Mouse (Mus musculus): ENCODE data around the gene Gimd1. TPM values are rescaled to one million over a fixed set of nuclear protein-coding genes. Genes with fewer than 3 reads are reported as not detected.

Gene Gimd1
- polyA plus RNA-seq (2015; fragmentation: Nextera tagmentation; extraction: Ambion mirVana), result not detected in 2 replicates

DNA sequence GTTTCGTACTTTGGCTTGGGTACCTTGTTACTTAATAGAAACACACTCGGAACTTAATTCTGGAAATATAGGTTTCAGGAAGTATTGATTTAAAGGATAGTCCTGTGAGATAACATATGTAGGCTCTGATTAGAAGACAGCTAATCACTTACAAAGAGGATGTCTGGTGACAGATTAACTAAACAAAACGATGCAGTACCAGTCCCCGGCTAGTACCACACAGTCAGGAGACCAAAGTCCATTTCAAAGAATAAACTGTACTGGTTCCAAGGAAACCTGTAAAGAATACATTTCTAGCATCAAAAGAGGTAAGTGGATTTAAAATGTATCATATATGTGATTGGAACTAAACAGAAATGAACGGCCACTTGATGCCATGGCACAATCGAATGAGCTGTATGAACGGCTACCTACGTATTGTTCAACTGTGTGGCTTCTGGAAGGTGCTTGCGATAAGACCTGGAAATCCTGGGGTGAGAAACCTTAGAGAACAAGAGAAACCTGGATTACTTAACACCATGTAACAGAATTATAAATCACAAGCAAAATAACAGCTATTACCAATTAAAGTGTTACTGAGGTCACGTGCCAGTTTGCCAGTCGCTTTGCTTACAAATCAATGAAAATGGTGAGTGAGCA, at the start of gene Gimd1:
TSS of gene Gimd1 (plus strand) at position 220 of the 639 bp plus-strand sequence.
- no peaks in the 10 kb centered on the region for H3K4me1 ChIP-seq (ENCODE audit: insufficient read depth, low read depth, low read length)
- H3K36me3 ChIP-seq (ENCODE audit: insufficient read depth, low read length), result no peaks in the 10 kb centered on the region
- H3K4me3 ChIP-seq (ENCODE audit: low read depth, low read length), result no peak within 1 kb of the TSS
- TF ChIP-seq EP300 (IDR thresholded peaks at IDR 0.05) (no peak), CTCF (IDR thresholded peaks at IDR 0.05) (no peak)
- no peak for ATAC-seq
- DNase-seq (ENCODE audit: low spot score), result no peak
- no peak within 1 kb of the TSS for H3K27ac ChIP-seq (ENCODE audit: low read length)
- H3K4me2 ChIP-seq (replicated peaks; ENCODE audit: low read depth, low read length), result no peak within 1 kb of the TSS
- H3K27me3 ChIP-seq (replicated peaks; ENCODE audit: insufficient read depth, low read length), result no peaks in the 10 kb centered on the region
- no peak within 1 kb of the TSS for H3K9ac ChIP-seq (replicated peaks; ENCODE audit: low read depth)
- H3K9me3 ChIP-seq (ENCODE audit: low read length), result no peaks in the 10 kb centered on the region
- 75% methylated on average over 11 of the region's 11 CpGs for WGBS

DNA sequence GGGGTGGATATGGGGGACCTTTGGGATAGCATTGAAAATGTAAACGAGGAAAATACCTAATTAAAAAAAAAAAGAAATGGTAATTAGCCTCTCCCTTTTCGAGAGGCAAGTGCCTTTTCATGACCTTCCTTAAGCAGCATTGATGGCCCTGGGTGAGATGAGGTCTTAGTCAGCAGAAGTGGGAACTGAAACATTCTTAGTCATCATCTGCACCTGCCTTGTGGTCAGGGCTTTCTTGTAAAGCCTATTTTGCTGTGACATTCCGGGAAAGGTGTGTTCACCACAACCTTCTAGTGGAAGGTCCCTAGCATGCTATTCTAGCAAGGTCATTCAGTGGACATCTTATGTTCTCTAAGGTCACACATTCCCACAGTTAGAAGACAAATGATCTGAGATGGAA, 48.4 kb upstream of the Gimd1 start:
- WGBS, result 70% methylated on average over 3 of the region's 3 CpGs
- no peak for ATAC-seq
- no peak for TF ChIP-seq EP300 (IDR thresholded peaks at IDR 0.05)
- TF ChIP-seq CTCF (IDR thresholded peaks at IDR 0.05), result no peak

DNA sequence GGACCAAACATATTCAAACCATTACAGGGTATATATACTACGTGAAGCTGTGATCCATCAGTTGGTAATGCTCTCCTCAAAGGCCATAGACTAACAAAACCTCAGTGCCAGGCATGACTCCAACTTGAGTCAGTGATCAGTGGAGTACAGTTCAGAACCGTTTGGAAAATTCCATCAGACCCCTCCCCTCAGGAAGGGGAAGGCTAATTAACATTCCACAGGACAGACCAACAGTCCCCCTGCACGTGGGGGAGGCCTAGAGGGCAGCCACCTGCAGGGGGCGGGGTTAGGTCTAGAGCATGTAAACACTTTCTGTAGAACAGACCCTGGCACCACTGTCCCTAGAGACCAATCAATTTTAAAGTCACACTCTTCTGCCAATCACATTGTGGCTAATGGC, 47.3 kb upstream of the Gimd1 start:
- Histone ChIP-seq H3K36me3 (ENCODE audit: insufficient read depth, low read length) (no peaks in the 10 kb centered on the region), H3K27ac (ENCODE audit: low read length) (no peak overlapping the region), H3K4me1 (ENCODE audit: insufficient read depth, low read depth, low read length) (no peaks in the 10 kb centered on the region), H3K9ac (replicated peaks; ENCODE audit: low read depth) (no peak overlapping the region), H3K9me3 (ENCODE audit: low read length) (no peaks in the 10 kb centered on the region), H3K4me3 (ENCODE audit: low read depth, low read length) (no peak overlapping the region), H3K4me2 (replicated peaks; ENCODE audit: low read depth, low read length) (no peak overlapping the region), H3K27me3 (replicated peaks; ENCODE audit: insufficient read depth, low read length) (no peaks in the 10 kb centered on the region)
- DNase-seq (ENCODE audit: low spot score) (no peak), ATAC-seq (no peak)
- TF ChIP-seq EP300 (IDR thresholded peaks at IDR 0.05) (no peak), CTCF (IDR thresholded peaks at IDR 0.05) (no peak)
- 43% methylated on average over 4 of the region's 4 CpGs for WGBS

More for the DNA sequence above, 48.4 kb upstream of the Gimd1 start:
- Histone ChIP-seq H3K4me2 (replicated peaks; ENCODE audit: low read depth, low read length) (no peak overlapping the region), H3K9ac (replicated peaks; ENCODE audit: low read depth) (no peak overlapping the region), H3K4me1 (ENCODE audit: insufficient read depth, low read depth, low read length) (no peaks in the 10 kb centered on the region), H3K4me3 (ENCODE audit: low read depth, low read length) (no peak overlapping the region), H3K27me3 (replicated peaks; ENCODE audit: insufficient read depth, low read length) (no peaks in the 10 kb centered on the region), H3K36me3 (ENCODE audit: insufficient read depth, low read length) (no peaks in the 10 kb centered on the region), H3K9me3 (ENCODE audit: low read length) (no peaks in the 10 kb centered on the region), H3K27ac (ENCODE audit: low read length) (no peak overlapping the region)
- no peak for DNase-seq (ENCODE audit: low spot score)

DNA sequence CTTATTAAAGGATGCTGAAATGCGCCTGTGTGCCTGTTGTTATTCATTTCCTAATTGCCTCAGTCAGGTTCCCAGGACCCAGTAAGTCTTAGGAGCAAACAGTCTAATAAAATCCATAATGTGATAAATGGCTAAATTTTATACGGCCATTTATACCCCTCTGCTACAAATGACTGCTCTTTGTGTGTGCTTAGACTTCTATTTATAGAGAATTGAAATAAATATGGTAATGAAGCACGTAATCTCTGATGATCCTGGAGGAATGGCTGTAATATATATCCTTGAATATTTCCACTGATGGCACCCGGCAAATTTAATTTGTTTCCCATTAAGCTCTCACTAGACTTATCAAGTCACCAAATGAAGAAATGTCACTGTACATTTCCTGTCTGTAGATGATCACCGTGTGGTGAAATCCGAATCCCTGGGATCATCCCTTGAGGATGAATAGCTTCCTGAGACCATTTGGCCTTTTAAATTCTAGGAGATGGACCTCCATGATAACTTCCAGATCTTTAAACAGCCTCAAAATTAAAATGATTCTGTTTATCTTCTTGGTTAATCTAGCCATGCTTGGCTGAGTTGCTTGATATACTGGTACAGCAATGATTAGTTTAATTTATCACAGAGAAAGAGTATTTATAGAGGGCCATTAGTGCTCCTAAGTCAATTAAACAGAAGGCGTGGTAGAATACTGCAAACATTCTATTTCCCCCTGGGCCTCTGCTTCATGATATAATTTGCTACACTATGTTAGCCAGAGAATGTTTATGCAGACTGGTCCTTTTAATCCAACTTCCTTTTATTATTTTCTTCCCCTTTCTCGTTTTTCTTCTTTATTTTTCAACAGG, 44.3 kb upstream of the Gimd1 start:
- Histone ChIP-seq H3K27ac (ENCODE audit: low read length) (no peak overlapping the region), H3K9ac (replicated peaks; ENCODE audit: low read depth) (no peak overlapping the region), H3K4me3 (ENCODE audit: low read depth, low read length) (no peak overlapping the region), H3K36me3 (ENCODE audit: insufficient read depth, low read length) (no peaks in the 10 kb centered on the region), H3K9me3 (ENCODE audit: low read length) (no peaks in the 10 kb centered on the region), H3K4me2 (replicated peaks; ENCODE audit: low read depth, low read length) (no peak overlapping the region), H3K4me1 (ENCODE audit: insufficient read depth, low read depth, low read length) (no peaks in the 10 kb centered on the region), H3K27me3 (replicated peaks; ENCODE audit: insufficient read depth, low read length) (no peaks in the 10 kb centered on the region)
- 67% methylated on average over 8 of the region's 8 CpGs for WGBS
- ATAC-seq, result no peak
- TF ChIP-seq EP300 (IDR thresholded peaks at IDR 0.05) (no peak), CTCF (IDR thresholded peaks at IDR 0.05) (no peak)
- DNase-seq (ENCODE audit: low spot score), result no peak

DNA sequence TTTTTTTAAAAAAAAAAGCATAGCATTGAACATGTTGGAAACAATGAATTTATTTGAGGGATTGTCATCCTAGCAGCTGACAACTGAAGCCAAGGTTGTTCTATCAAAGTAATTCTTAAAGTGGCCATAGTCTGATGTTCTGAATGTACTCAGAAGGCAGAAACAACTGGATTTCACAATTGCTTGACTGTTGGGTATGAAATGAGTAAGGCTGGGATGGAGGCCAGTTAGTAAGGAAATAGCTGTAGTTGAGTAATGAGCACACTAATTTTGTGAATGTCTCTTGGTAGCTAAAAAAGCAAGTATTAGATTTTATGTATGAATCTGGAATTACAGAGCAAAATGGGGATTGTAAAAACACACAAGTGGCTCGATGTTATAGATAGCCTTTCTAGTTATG, 41.5 kb upstream of the Gimd1 start:
- no peak overlapping the region for H3K4me2 ChIP-seq (replicated peaks; ENCODE audit: low read depth, low read length)
- TF ChIP-seq EP300 (IDR thresholded peaks at IDR 0.05) (no peak), CTCF (IDR thresholded peaks at IDR 0.05) (no peak)
- no peak for ATAC-seq
- no peak overlapping the region for H3K27ac ChIP-seq (ENCODE audit: low read length)
- no peak overlapping the region for H3K9ac ChIP-seq (replicated peaks; ENCODE audit: low read depth)
- WGBS, result 54% methylated on average over 1 of the region's 1 CpGs
- no peaks in the 10 kb centered on the region for H3K4me1 ChIP-seq (ENCODE audit: insufficient read depth, low read depth, low read length)
- no peak overlapping the region for H3K4me3 ChIP-seq (ENCODE audit: low read depth, low read length)
- H3K36me3 ChIP-seq (ENCODE audit: insufficient read depth, low read length), result no peaks in the 10 kb centered on the region
- no peaks in the 10 kb centered on the region for H3K9me3 ChIP-seq (ENCODE audit: low read length)
- H3K27me3 ChIP-seq (replicated peaks; ENCODE audit: insufficient read depth, low read length), result no peaks in the 10 kb centered on the region
- peak; percentile 59 for DNase-seq (ENCODE audit: low spot score)

DNA sequence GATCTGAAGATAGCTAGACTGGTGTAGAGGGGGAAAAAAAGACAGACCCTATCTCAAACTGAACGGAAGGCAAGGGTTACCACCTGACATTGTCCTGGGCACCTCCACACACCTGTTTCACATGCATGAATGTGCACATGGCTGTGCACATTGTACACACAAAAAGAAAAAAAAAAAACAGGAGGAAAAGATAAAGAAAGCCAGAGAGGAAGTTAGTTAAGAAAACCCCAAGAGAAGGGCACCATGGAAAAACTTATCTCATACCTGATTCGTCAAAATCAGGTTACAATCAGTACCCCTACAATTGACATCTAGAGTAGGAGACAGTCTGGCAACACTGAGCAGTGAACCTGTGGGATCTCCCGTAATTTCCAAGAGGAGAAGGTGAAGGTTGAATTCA, 39.6 kb upstream of the Gimd1 start:
- Histone ChIP-seq H3K4me2 (replicated peaks; ENCODE audit: low read depth, low read length) (no peak overlapping the region), H3K9ac (replicated peaks; ENCODE audit: low read depth) (no peak overlapping the region), H3K27ac (ENCODE audit: low read length) (no peak overlapping the region), H3K9me3 (ENCODE audit: low read length) (no peaks in the 10 kb centered on the region), H3K36me3 (ENCODE audit: insufficient read depth, low read length) (no peaks in the 10 kb centered on the region), H3K4me1 (ENCODE audit: insufficient read depth, low read depth, low read length) (no peaks in the 10 kb centered on the region), H3K4me3 (ENCODE audit: low read depth, low read length) (no peak overlapping the region), H3K27me3 (replicated peaks; ENCODE audit: insufficient read depth, low read length) (no peaks in the 10 kb centered on the region)
- ATAC-seq, result no peak
- no peak for DNase-seq (ENCODE audit: low spot score)
- TF ChIP-seq EP300 (IDR thresholded peaks at IDR 0.05), result no peak
- no peak for TF ChIP-seq CTCF (IDR thresholded peaks at IDR 0.05)
- 64% methylated on average over 3 of the region's 3 CpGs for WGBS
